Mouse (Mus musculus) small intestine, adult 2 months (tissue): ENCODE data around the gene Gtf2i. TPM values are rescaled to one million over a fixed set of nuclear protein-coding genes. Genes with fewer than 3 reads are reported as not detected.
A peak's percentile ranks its signal among the peaks of the same experiment; 100 is the strongest.

Experiments used
- H3K27ac ChIP-seq: fragments of 200-500 bp; 2 replicates; pipeline ENCODE4 v1.5.1; 2012; ENCODE audit warnings: low read depth, low read length, control low read depth, inconsistent platforms; ENCODE audit not compliant: insufficient read depth
- H3K27me3 ChIP-seq: fragments of 200-500 bp; 2 replicates; pipeline ENCODE4 v1.6.1; 2012; ENCODE audit warnings: mild to moderate bottlenecking, moderate library complexity, low read length, inconsistent platforms; ENCODE audit not compliant: control insufficient read depth, insufficient read depth
- H3K36me3 ChIP-seq: fragments of 200-500 bp; 2 replicates; pipeline ENCODE4 v1.6.1; 2012; ENCODE audit warnings: mild to moderate bottlenecking, low read length, control low read depth, inconsistent platforms; ENCODE audit not compliant: control insufficient read depth, insufficient read depth
- H3K4me1 ChIP-seq: fragments of 200-500 bp; 2 replicates; pipeline ENCODE4 v1.6.1; 2012; ENCODE audit warnings: low read length, inconsistent platforms, mixed read lengths; ENCODE audit not compliant: control insufficient read depth, insufficient read depth, insufficient read length
- H3K4me3 ChIP-seq: fragments of 200-500 bp; 2 replicates; pipeline ENCODE4 v1.5.1; 2012; ENCODE audit warnings: low read depth, mild to moderate bottlenecking, control low read depth, inconsistent platforms, low read length, moderate library complexity
- CTCF ChIP-seq: fragments of 200-500 bp; IDR thresholded peaks from 2 replicates; pipeline ENCODE4 v1.5.1; 2012; ENCODE audit warnings: low read depth, mild to moderate bottlenecking, control low read depth, inconsistent platforms, low read length, moderate library complexity, mixed read lengths; ENCODE audit not compliant: insufficient replicate concordance, insufficient read length; ENCODE audit errors: extremely low read depth
- POLR2A ChIP-seq: fragments of 200-500 bp; IDR thresholded peaks from 2 replicates; pipeline ENCODE4 v1.6.1; 2012; ENCODE audit warnings: low read depth, mild to moderate bottlenecking, control low read depth, inconsistent platforms, low read length, moderate library complexity
- WGBS: fragments of 180-500 bp; shearing (Covaris S2); methylation state at CpG from one replicate; pipeline ENCODE4 v1.1.7; 2018; 5-methylcytosine and 5-hydroxymethylcytosine counted together
- polyA plus RNA-seq: library from polyadenylated mRNA; depleted of rRNA; stranded (reverse); fragments of >200 nt; gene quantifications from 2 replicates; pipeline ENCODE4 v1.2.3, GENCODE M21; 2012

Gtf2i gene
- polyA plus RNA-seq, 1 experiment: 34.0 TPM

- no peaks in the 10 kb centered on the region for H3K36me3 ChIP-seq
- peaks cover 7% of the 10 kb centered on the region for H3K4me1 ChIP-seq
- H3K27ac ChIP-seq: no peak overlapping the region
- TF ChIP-seq CTCF (no peak), POLR2A (no peak)
- 29% methylated on average over 7 of the region's 7 CpGs for WGBS
- H3K4me3 ChIP-seq: no peak overlapping the region
- no peaks in the 10 kb centered on the region for H3K27me3 ChIP-seq
Observed at GRCm38 (mm10) chr5:134321699-134322098, 7.1 kb upstream of the Gtf2i start.

DNA sequence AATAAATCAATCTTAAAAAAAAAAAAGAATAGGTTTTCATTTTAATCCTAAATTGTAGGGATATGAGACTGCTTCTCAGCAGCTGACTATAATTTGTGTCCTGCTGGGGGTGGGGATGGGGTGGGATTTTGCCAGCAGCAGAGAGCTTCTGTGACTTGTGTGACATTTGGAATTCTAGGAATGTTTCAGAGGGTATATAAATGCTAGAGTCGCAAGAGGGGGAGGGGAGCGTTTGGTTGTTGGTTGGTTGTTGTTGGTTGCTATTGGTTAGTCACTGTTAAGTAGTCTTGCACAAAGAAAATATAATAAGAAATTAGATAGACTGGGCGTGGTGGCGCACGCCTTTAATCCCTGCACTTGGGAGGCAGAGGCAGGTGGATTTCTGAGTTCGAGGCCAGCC lies 4.3 kb upstream of the Gtf2i start:
- 93% methylated on average over 6 of the region's 6 CpGs for WGBS
- no peaks in the 10 kb centered on the region for H3K36me3 ChIP-seq
- no peak overlapping the region for H3K27ac ChIP-seq
- no peak overlapping the region for H3K4me3 ChIP-seq
- H3K27me3 ChIP-seq: no peaks in the 10 kb centered on the region
- peaks cover 5% of the 10 kb centered on the region for H3K4me1 ChIP-seq
- no peak for TF ChIP-seq CTCF
- no peak for TF ChIP-seq POLR2A

DNA sequence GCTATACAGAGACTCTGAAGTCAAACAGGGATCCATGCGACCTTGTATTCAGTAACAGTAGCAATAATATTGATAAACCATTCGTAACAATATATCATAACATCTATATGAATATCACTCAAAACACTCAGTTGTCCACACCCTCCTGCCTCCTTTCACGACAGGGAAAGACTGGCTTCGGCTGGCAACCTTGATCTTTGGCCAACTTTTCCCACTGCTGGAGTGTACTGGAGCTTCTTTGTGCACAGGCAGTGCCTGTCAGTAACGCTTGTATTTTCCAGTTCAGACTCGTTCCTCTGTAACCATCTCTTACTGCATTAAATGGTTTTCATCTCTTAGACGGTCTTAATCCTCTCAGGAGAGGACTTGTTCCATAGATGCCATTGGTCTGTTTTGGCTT lies 2.2 kb upstream of the Gtf2i start:
- TF ChIP-seq POLR2A (no peak), CTCF (no peak)
- Histone ChIP-seq H3K27ac (no peak overlapping the region), H3K36me3 (no peaks in the 10 kb centered on the region), H3K4me1 (peaks cover 8% of the 10 kb centered on the region), H3K4me3 (no peak overlapping the region), H3K27me3 (no peaks in the 10 kb centered on the region)
- 25% methylated on average over 7 of the region's 7 CpGs for WGBS

DNA sequence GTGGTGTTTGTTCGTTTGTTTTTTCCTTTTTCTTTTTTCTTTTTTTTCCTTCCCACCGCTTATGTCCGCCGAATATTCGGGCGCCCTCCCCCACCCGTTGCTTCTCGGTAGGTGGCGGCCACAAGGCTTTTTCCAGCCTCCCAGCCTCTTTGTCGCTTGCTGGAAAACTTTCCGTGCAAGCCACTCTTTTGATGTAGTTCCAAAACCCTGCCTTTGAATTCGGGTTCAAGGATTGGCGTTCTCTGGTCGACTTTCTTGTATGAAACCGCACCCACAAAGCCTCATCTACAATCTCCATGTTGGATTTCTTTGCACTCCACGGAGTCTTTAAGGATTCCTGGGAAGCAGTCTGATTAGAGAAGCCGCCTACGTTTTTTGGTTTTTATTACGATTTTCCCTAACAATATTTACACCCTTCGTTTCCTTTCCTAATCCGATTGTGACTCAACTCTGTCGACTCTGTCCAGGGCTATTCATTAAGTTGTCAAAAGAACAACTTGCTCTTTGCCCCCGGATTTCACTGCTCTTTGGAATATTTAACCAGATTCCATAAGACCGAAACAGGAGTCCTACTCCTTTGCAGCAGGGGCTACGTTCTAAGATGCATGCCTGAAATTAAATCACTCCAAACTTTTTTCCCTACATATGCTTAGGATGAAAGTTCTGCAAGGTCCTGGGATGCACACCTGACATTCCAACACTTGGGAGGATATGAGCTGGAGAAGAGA lies 1.2 kb upstream of the Gtf2i start:
- no peaks in the 10 kb centered on the region for H3K27me3 ChIP-seq
- peaks cover 8% of the 10 kb centered on the region for H3K4me1 ChIP-seq
- no peaks in the 10 kb centered on the region for H3K36me3 ChIP-seq
- H3K27ac ChIP-seq: peak overlapping the region; percentile 82
- peak overlapping the region; percentile 51 for H3K4me3 ChIP-seq
- 2% methylated on average over 25 of the region's 25 CpGs for WGBS
- TF ChIP-seq POLR2A: no peak
- TF ChIP-seq CTCF: peak; percentile 17; the same call in 1 of the 2 replicates

GRCm38 (mm10) chr5:134314068-134314674 lies 389 bp downstream of the Gtf2i start:
- peak overlapping the region; percentile 76 for H3K27ac ChIP-seq
- under 1% methylated on average over 48 of the region's 64 CpGs for WGBS
- H3K36me3 ChIP-seq: no peaks in the 10 kb centered on the region
- no peak for TF ChIP-seq POLR2A
- TF ChIP-seq CTCF: no peak
- peaks cover 8% of the 10 kb centered on the region for H3K4me1 ChIP-seq
- peak overlapping the region; percentile 83 for H3K4me3 ChIP-seq
- no peaks in the 10 kb centered on the region for H3K27me3 ChIP-seq

DNA sequence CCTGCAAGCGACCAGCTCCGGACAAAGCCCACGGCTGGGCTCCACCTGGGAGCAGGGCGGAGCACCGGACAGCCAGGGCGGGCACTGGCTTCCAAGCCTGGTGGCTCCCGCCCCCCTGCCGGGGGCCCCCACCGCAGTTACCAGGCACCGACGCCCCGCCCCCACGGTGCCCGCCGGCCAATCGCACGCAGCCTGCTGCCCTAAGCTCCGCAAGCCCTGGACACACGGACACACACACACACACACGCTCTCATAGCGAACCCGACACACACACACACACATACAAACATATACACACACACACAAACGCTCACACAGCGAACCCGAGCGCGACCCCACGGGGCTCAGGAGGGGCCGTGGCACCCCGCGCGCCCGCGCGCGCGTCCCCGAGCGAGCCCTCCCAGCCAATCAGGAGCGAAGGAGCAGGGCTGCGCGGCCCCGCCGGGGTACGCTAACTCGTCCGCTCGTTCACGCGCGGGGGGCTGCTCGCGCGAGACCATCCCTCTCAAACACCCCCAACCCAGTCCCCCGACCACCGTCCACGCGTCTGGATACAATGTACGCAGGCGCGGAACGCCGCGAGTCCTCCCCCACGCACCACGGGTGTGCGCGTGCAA lies 1.0 kb downstream of the Gtf2i start:
- TF ChIP-seq POLR2A: peak; percentile 31; the same call in 1 of the 2 replicates
- no peak for TF ChIP-seq CTCF
- under 1% methylated on average over 67 of the region's 68 CpGs for WGBS
- H3K27me3 ChIP-seq: no peaks in the 10 kb centered on the region
- peak overlapping the region; percentile 76 for H3K27ac ChIP-seq
- H3K36me3 ChIP-seq: no peaks in the 10 kb centered on the region
- H3K4me1 ChIP-seq: peaks cover 8% of the 10 kb centered on the region
- peak overlapping the region; percentile 83 for H3K4me3 ChIP-seq
